Mouse (Mus musculus) C2C12 (cell line): ENCODE measurements around the gene Dus4l. TPM values are rescaled to one million over a fixed set of nuclear protein-coding genes. Genes with fewer than 3 reads are reported as not detected.

Source experiments
- H3K27me3 ChIP-seq: one replicate; pipeline ENCODE4 v1.6.1; 2011; ENCODE audit not compliant: control insufficient read depth, insufficient read depth, insufficient read length
- H3K36me3 ChIP-seq: one replicate; pipeline ENCODE4 v1.6.1; 2011; ENCODE audit not compliant: control insufficient read depth, insufficient read depth
- H3K4me3 ChIP-seq: one replicate; pipeline ENCODE4 v1.5.1; 2011; ENCODE audit warnings: mild to moderate bottlenecking, control low read depth; ENCODE audit not compliant: poor library complexity, insufficient read depth, severe bottlenecking
- H3K79me2 ChIP-seq: one replicate; pipeline ENCODE4 v1.6.1; 2011; ENCODE audit not compliant: control insufficient read depth, insufficient read depth
- H3K79me3 ChIP-seq: one replicate; pipeline ENCODE4 v1.6.1; 2011; ENCODE audit warnings: low read depth, control low read depth
- H3ac ChIP-seq: one replicate; pipeline ENCODE3; 2011; ENCODE audit warnings: low read depth; ENCODE audit not compliant: control insufficient read depth, insufficient read length
- CEBPB ChIP-seq: IDR thresholded peaks from one replicate; pipeline ENCODE4 v1.6.1; 2011; ENCODE audit warnings: low read depth, mild to moderate bottlenecking, control low read depth, moderate library complexity
- CTCF ChIP-seq: IDR thresholded peaks from one replicate; pipeline ENCODE4 v1.5.1; 2011; ENCODE audit not compliant: control insufficient read depth, insufficient read depth, insufficient read length
- FOSL1 ChIP-seq: IDR thresholded peaks from one replicate; pipeline ENCODE4 v1.8.0; 2011; ENCODE audit warnings: mild to moderate bottlenecking, low read length; ENCODE audit not compliant: poor library complexity, insufficient read depth, severe bottlenecking
- MAX ChIP-seq: IDR thresholded peaks from one replicate; pipeline ENCODE4 v1.6.1; 2011; ENCODE audit warnings: mild to moderate bottlenecking, control low read depth
- MYOD1 ChIP-seq: IDR thresholded peaks from one replicate; pipeline ENCODE4 v1.6.1; 2011; ENCODE audit warnings: low read depth; ENCODE audit not compliant: control insufficient read depth, insufficient read length
- MYOG ChIP-seq: IDR thresholded peaks from one replicate; pipeline ENCODE4 v1.6.1; 2011; ENCODE audit not compliant: control insufficient read depth, insufficient read length; ENCODE audit errors: extremely low read depth
- USF1 ChIP-seq: IDR thresholded peaks from one replicate; pipeline ENCODE4 v1.6.1; 2011; ENCODE audit warnings: low read depth, mild to moderate bottlenecking, control low read depth, moderate library complexity
- long read RNA-seq, 2 experiments: library from polyadenylated mRNA; unstranded; transcript quantifications; one replicate each; pipeline ENCODE4 v2.0.0; 2019 to 2020
- polyA plus RNA-seq: library from polyadenylated mRNA; unstranded; fragments of >200 nt; fragmentation: generic; extraction: Trizol; gene quantifications from one replicate; pipeline ENCODE4 v1.2.1, GENCODE M21; 2012; ENCODE audit warnings: missing spikeins

Dus4l gene
- 4.1 TPM for polyA plus RNA-seq
- long read RNA-seq, experiment 1, partial matches to known transcripts, result 0 of 2 reads
- long read RNA-seq, experiment 1, other reads (novel, unspliced or antisense), result 0 of 2 reads
- long read RNA-seq, experiment 2, transcript Dus4l-201 (7 exons, 1,773 nt), result major isoform, 5 of 7 reads
- long read RNA-seq, experiment 2, partial matches to known transcripts, result 0 of 7 reads
- long read RNA-seq, experiment 2, other reads (novel, unspliced or antisense), result 1 of 7 reads

GRCm38 (mm10) chr12:31654197-31654964 is at the start of gene Dus4l, which contains the start of gene Cog5:
TSS of gene Dus4l (minus strand) at chr12:31654826.
TSS of gene Cog5 (plus strand) at chr12:31654869.
- TF ChIP-seq MYOG, result no peak
- no peak for TF ChIP-seq FOSL1
- peak; percentile 82 for TF ChIP-seq MAX
- Histone ChIP-seq H3K79me3 (no peaks in the 10 kb centered on the region), H3K36me3 (peaks cover 9% of the 10 kb centered on the region), H3ac (peak within 1 kb of the TSS; percentile 91), H3K79me2 (peaks cover 15% of the 10 kb centered on the region), H3K4me3 (peak within 1 kb of the TSS; percentile 82), H3K27me3 (no peaks in the 10 kb centered on the region)

- H3K79me2 ChIP-seq, result no peaks in the 10 kb centered on the region
- no peak for TF ChIP-seq MYOD1
- no peak for TF ChIP-seq CEBPB
- no peak for TF ChIP-seq CTCF
- no peak for TF ChIP-seq USF1
- no peak for TF ChIP-seq MYOG
- TF ChIP-seq FOSL1, result no peak
- no peak for TF ChIP-seq MAX
Observed at GRCm38 (mm10) chr12:31703904-31704303, 49.3 kb upstream of the Dus4l start.

GRCm38 (mm10) chr12:31701411-31701810 is 46.8 kb upstream of the Dus4l start:
- H3K79me3 ChIP-seq, result no peaks in the 10 kb centered on the region
- no peaks in the 10 kb centered on the region for H3K36me3 ChIP-seq
- no peaks in the 10 kb centered on the region for H3K79me2 ChIP-seq
- H3ac ChIP-seq, result no peak overlapping the region
- no peak overlapping the region for H3K4me3 ChIP-seq
- no peaks in the 10 kb centered on the region for H3K27me3 ChIP-seq
- TF ChIP-seq MYOG (no peak), MYOD1 (no peak), CTCF (no peak), MAX (no peak), USF1 (no peak), CEBPB (no peak), FOSL1 (no peak)

More at GRCm38 (mm10) chr12:31703904-31704303, 49.3 kb upstream of the Dus4l start:
- Histone ChIP-seq H3ac (no peak overlapping the region), H3K79me3 (no peaks in the 10 kb centered on the region), H3K27me3 (no peaks in the 10 kb centered on the region), H3K36me3 (no peaks in the 10 kb centered on the region), H3K4me3 (no peak overlapping the region)

- TF ChIP-seq FOSL1 (no peak), MYOG (no peak), CEBPB (no peak), MAX (no peak), USF1 (no peak), MYOD1 (no peak), CTCF (no peak)
- Histone ChIP-seq H3K79me2 (no peaks in the 10 kb centered on the region), H3K27me3 (no peaks in the 10 kb centered on the region), H3K36me3 (no peaks in the 10 kb centered on the region), H3ac (no peak overlapping the region), H3K79me3 (no peaks in the 10 kb centered on the region), H3K4me3 (no peak overlapping the region)
Observed at GRCm38 (mm10) chr12:31700623-31701347, 46.2 kb upstream of the Dus4l start.

GRCm38 (mm10) chr12:31693278-31693677 is 38.7 kb upstream of the Dus4l start:
- H3K79me2 ChIP-seq, result no peaks in the 10 kb centered on the region
- H3K4me3 ChIP-seq, result no peak overlapping the region
- H3K79me3 ChIP-seq, result peaks cover 3% of the 10 kb centered on the region
- H3K27me3 ChIP-seq, result no peaks in the 10 kb centered on the region
- H3ac ChIP-seq, result no peak overlapping the region
- H3K36me3 ChIP-seq, result no peaks in the 10 kb centered on the region
- TF ChIP-seq MYOG (no peak), CTCF (no peak), MAX (no peak), MYOD1 (no peak), CEBPB (no peak), USF1 (no peak), FOSL1 (no peak)
